Mouse (Mus musculus) C2C12 (cell line): ENCODE results near the gene Ccna1.

Source experiments
- CEBPB ChIP-seq: IDR thresholded peaks from one replicate; pipeline ENCODE4 v1.6.1; 2011; ENCODE audit warnings: low read depth, mild to moderate bottlenecking, control low read depth, moderate library complexity
- CTCF ChIP-seq: IDR thresholded peaks from one replicate; pipeline ENCODE4 v1.5.1; 2011; ENCODE audit not compliant: control insufficient read depth, insufficient read depth, insufficient read length
- MAX ChIP-seq: IDR thresholded peaks from one replicate; pipeline ENCODE4 v1.6.1; 2011; ENCODE audit warnings: mild to moderate bottlenecking, control low read depth
- MYOD1 ChIP-seq: IDR thresholded peaks from one replicate; pipeline ENCODE4 v1.6.1; 2011; ENCODE audit warnings: low read depth; ENCODE audit not compliant: control insufficient read depth, insufficient read length

DNA sequence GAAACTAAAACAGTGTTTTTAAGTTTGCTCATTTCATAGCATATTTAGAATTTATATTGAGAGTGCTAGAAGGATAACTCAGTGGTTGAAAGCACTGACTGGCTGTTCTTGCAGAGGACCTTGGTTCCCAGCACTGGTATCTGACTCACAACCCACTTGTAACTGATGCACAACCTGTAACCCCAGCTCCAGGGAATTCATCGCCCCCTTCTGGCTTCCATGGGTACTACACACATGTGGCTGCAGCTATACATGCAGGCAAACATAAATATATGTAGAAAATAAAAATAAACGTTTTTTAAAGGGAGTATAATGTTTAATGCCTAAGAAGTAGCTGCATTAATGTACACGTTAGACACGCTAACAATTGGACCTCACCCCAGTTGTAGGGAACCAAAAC lies 53.6 kb downstream of the Ccna1 start:
- TF ChIP-seq CTCF = no peak
- TF ChIP-seq MYOD1 = no peak
- TF ChIP-seq MAX = no peak
- no peak for TF ChIP-seq CEBPB
